Mouse (Mus musculus): ENCODE measurements at regions not wholly inside any gene's neighbourhood (a gene's known extent, or its start where the extent isn't known, plus 50 kb on each side); places are given as distances from the start of the nearest gene placed in this dataset.

DNA sequence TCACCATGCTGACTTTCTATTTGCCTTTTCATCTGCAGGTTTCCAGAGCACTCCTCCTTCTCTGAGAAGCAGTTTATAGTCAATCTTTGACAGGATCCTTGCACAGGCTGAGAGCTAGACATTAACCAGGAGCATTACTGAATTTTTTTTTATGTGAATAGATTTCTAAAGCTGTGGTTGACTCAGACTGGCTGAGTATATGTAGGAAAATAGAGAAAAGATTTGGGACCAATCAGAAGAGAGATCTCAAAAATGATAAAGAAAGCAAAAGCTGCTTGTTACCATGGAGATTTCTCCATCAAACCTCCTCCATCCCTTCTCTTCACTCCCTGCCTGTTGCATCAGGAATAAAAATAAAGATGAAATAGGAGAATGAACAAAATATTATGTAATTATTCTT, 731.2 kb upstream of the Ndn start:
- DNase-seq (ENCODE audit: low spot score): no peak

- peak; percentile 47 for DNase-seq (ENCODE audit: low spot score)
Measured at GRCm38 (mm10) chr7:61644893-61645545, 701.4 kb upstream of the Ndn start.

DNA sequence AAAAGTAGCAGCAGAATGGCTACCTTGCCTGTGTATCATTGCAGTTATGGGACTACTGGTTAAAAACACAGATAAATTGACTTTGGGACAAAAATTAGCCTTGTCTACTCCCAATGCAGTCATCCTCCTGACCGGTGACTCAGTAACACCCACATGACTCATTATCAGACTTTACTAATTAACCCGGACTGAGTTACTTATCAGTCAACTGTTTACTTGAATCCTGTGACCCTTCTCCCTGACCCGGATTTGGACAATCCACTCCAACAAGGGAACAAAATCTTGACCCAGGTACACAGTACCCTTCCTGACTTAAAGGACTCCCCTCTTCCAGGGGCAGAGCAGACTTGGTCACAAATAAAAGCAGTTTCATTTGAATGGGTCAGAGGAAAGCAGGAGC, 688.3 kb upstream of the Ndn start:
- DNase-seq (ENCODE audit: low spot score): no peak

GRCm38 (mm10) chr7:61683080-61683479, 663.3 kb upstream of the Ndn start:
- DNase-seq (ENCODE audit: low spot score): peak; percentile 33

DNA sequence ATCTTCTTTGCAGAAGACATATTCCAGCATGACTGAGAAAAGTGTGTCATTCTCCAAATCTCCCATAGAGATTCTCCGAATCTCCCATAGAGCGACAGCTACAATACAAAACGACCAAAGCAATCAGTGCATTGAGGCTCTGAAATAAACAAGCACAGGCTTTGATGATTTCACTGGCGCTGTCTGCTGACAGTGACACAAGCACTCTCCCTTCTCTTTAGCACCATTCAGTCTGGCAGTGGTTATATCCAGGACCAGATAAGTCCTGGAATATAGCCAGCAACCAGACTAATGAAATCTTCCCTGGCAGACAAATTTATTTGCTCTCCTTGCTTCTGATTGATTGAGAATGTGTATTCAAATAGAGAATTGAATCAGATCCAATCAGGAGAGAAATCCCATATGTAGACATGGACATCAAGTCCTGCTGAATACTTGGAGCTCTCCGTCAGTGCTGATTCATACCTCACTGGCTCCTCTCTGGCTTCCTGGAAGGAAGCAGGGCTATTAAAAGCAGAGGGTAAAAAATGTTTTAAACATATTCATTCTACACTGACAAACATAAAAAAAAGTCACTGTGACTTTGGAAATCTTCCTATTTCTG, 661.2 kb upstream of the Ndn start:
- no peak for DNase-seq (ENCODE audit: low spot score)

- DNase-seq (ENCODE audit: low spot score): peak; percentile 34
Measured at GRCm38 (mm10) chr7:61726149-61726548, 620.2 kb upstream of the Ndn start.

DNA sequence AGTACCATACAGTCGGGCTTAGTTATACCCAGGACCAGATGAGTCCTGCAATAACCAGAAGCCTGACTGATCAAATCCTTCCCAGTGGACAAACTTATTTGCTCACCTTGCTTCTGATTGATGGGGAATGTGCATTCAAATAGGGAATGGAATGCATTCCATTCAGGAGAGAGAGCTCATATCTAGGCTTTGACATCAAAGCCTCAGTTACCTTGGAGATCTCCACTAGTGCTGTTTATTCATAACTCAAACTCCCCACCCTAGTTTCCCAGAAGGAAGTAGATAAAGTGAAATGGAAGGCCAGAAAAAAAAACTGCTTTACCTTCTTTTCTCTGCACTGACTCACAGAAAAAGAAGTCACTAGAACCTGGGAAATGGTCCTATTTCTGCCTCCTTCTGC, 608.9 kb upstream of the Ndn start:
- DNase-seq (ENCODE audit: low spot score): no peak

- DNase-seq (ENCODE audit: low spot score): peak; percentile 33
Measured at GRCm38 (mm10) chr7:61739336-61739735, 607.0 kb upstream of the Ndn start.

DNA sequence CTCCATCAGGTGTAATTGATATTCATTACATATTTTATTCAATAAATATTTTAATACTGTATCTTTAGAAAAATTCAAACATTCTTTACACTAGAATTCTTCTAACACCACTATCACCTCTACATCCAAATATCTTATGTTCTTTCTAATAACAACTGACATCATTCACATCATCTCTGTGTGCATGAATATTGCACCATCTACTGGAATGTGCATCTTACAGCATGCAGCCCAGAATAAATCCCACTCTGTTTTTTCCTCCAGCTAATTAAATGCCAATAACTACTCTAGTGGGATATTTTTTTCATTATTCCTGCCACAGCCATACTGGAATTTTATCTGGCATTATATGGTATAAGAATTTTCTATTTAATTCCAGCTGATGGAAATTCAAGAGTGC, 576.5 kb upstream of the Ndn start:
- no peak for DNase-seq (ENCODE audit: low spot score)

GRCm38 (mm10) chr7:61790113-61790796, 556.1 kb upstream of the Ndn start:
- DNase-seq (ENCODE audit: low spot score): peak; percentile 26

GRCm38 (mm10) chr7:61836827-61837226, 509.5 kb upstream of the Ndn start:
- DNase-seq (ENCODE audit: low spot score): no peak

DNA sequence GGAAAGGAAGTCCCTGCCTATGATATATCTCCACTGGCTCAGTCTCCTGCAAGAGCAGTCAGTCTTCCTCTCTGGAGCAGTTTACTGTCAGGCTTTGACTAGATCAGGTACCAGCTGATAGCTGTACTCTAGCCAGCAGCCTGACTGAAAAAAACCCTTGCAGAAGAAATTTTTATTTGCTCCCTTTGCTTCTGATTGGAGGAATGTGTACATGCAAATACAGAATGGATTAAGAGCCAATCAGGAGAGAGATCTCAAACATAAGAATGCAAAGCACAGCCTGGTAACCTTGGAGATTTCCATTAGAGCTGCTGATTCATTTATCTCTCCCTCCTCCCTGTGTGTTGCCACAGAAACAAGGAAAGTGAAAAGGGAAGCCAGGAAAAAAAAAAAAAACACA, 509.1 kb upstream of the Ndn start:
- DNase-seq (ENCODE audit: low spot score): peak; percentile 66

GRCm38 (mm10) chr7:61851949-61852348, 494.4 kb upstream of the Ndn start:
- no peak for DNase-seq (ENCODE audit: low spot score)

DNA sequence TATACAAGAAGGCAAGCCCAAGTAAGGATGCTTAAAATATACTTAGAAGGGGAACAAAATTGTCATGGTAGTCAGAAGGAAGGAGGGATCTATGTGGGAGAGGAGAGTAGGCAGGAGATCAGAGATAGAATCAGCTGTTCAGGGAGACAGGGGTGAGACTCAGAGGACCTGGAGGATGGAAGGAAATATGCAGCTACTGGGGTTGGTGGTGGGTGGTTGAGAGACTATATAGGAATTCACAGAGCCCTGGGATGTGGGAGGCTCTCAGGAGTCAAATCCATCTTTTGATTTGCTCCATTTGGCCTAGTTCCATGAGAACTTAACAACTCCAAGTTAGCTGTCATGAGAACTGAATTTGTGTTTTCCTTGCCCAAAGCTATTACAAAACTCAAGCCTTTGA, 481.9 kb upstream of the Ndn start:
- no peak for DNase-seq (ENCODE audit: low spot score)

DNA sequence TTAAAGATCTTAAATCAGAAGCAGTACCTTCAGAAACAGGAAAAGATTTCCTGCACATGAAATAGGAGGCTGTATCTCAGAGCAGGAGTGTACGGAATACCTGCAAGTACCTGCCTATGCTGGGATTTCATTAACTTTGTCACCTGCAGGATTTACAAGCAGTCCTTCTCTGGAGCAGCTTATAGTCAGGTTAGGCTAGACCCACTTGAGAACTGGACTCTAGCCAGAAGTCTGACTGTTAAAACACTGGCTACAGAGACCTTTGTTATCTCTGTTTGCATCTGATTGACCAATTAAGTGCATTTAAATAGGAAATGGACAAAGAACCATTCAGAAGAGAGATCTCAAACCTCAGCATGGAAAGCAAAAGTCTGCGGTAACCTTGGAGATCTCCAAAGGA, 480.0 kb upstream of the Ndn start:
- DNase-seq (ENCODE audit: low spot score): no peak

DNA sequence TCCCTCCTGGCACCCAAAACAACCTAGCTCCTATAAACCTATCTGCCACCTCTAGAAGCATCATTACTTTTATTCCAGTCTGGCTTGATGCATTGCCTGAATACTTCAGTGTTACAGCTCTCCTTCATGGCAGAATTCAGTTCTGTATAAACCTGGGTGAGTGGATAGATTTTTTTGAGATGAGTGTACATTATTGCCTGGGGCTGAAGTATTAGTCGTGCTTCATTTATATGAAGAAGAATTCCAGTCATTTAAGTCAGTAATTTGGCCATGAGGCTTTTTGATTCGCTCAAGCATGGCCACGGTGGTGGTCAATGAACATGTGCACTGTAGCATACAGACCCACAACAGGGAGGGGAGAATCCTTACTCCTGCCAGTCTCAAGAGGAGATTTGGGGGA, 470.1 kb upstream of the Ndn start:
- no peak for DNase-seq (ENCODE audit: low spot score)

GRCm38 (mm10) chr7:61877311-61878065, 468.9 kb upstream of the Ndn start:
- DNase-seq (ENCODE audit: low spot score): peak; percentile 79

- no peak for DNase-seq (ENCODE audit: low spot score)
Measured at GRCm38 (mm10) chr7:61878095-61878494, 468.3 kb upstream of the Ndn start.

DNA sequence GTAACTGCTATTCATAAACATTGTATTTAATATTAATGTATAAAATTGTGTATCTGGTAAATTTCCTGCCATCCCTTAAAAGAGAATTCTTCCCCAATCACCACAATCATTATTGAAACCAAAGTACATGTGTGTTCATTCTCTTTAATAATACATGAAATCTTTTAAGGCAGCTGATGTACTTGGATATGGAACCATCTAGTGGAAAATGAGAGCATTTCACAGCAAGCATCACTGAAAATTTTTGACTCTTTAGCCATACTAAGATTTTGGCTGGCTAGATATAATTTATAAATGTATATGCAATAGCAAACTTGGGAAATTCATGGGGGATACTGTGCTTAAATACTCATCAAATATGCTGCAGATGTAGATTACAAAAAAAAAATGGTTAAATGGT, 467.8 kb upstream of the Ndn start:
- no peak for DNase-seq (ENCODE audit: low spot score)

Data from layer of hippocampus, adult 11-12 months (tissue).